Mouse (Mus musculus): Measurements from ENCODE around the gene Olfr1321. TPM values are rescaled to one million over a fixed set of nuclear protein-coding genes. Genes with fewer than 3 reads are reported as not detected.

Olfr1321 gene
- not detected in 2 replicates for polyA plus RNA-seq (2014; fragmentation: Nextera tagmentation; extraction: Ambion mirVana)

DNA sequence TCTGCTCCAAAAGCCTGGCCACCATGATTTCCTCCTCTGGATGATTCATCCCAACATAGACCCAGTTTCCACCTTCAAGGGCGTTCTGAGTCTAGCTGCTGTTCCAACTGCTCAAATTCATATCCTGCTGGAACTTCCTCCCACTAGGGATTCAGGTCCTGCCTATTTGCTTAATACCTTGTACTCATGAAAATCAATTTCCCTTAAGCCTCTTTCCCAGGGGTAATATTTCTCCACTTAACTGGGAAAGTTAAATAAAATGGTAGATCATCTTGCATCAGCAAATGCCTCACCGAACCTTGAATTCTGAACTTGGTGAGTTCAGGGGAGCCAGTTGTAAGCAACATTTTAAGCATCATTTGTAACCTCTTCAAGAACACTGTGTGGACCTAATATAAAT, at the start of gene Olfr1321:
Gene Olfr1321, minus strand, starts transcription at position 101 of the 400 bp plus-strand sequence.
- H3K27me3 ChIP-seq (replicated peaks; ENCODE audit: control insufficient read depth, insufficient read depth, low read length) = 0 out of 2 replicates have a peak, but pooled peaks cover 5% of the 10 kb centered on the region
- ATAC-seq (ENCODE audit: low read depth) = no peak
- no peak within 1 kb of the TSS for H3K4me2 ChIP-seq (ENCODE audit: low read depth, low read length)
- 74% methylated on average over 2 of the region's 2 CpGs for WGBS
- no peak within 1 kb of the TSS for H3K9ac ChIP-seq (ENCODE audit: low read depth, low read length)
- no peak for DNase-seq (ENCODE audit: low spot score)
- no peaks in the 10 kb centered on the region for H3K36me3 ChIP-seq (ENCODE audit: control insufficient read depth, insufficient read depth, low read length)
- no peaks in the 10 kb centered on the region for H3K9me3 ChIP-seq (ENCODE audit: control insufficient read depth, low read length)
- no peaks in the 10 kb centered on the region for H3K4me1 ChIP-seq (ENCODE audit: control insufficient read depth, insufficient read depth, low read length)
- no peak within 1 kb of the TSS for H3K4me3 ChIP-seq (ENCODE audit: low read depth, low read length)
- no peak within 1 kb of the TSS for H3K27ac ChIP-seq (replicated peaks; ENCODE audit: low read depth, low read length)

DNA sequence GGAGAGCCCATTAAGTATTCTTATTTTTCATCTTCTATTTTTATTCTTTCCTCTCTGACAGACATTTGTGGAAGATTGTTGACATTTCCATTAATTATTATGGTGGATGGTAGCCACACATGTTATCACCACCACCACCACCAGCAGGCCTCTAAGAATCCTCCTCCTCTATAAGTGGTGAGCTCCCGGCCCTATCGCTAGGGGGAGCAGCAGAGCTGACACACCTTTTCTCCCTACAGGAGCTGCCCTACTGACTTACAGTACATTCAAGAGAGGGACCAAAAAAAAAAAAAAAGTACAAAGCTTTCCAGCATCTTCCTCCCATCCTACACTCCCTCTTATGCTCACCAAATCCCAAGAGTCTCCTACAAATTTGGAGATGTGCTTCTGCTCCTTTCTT, 36.0 kb upstream of the Olfr1321 start:
- Histone ChIP-seq H3K4me2 (ENCODE audit: low read depth, low read length) (no peak overlapping the region), H3K9ac (ENCODE audit: low read depth, low read length) (no peak overlapping the region), H3K27me3 (replicated peaks; ENCODE audit: control insufficient read depth, insufficient read depth, low read length) (no peaks in the 10 kb centered on the region), H3K27ac (replicated peaks; ENCODE audit: low read depth, low read length) (no peak overlapping the region), H3K4me3 (ENCODE audit: low read depth, low read length) (no peak overlapping the region), H3K9me3 (ENCODE audit: control insufficient read depth, low read length) (no peaks in the 10 kb centered on the region), H3K4me1 (ENCODE audit: control insufficient read depth, insufficient read depth, low read length) (no peaks in the 10 kb centered on the region), H3K36me3 (ENCODE audit: control insufficient read depth, insufficient read depth, low read length) (no peaks in the 10 kb centered on the region)
- WGBS = 28% methylated on average over 2 of the region's 2 CpGs
- no peak for DNase-seq (ENCODE audit: low spot score)
- no peak for ATAC-seq (ENCODE audit: low read depth)

GRCm38 (mm10) chrX:49745192-49745591, 10.3 kb upstream of the Olfr1321 start:
- Histone ChIP-seq H3K36me3 (ENCODE audit: control insufficient read depth, insufficient read depth, low read length) (no peaks in the 10 kb centered on the region), H3K27me3 (replicated peaks; ENCODE audit: control insufficient read depth, insufficient read depth, low read length) (no peaks in the 10 kb centered on the region), H3K4me1 (ENCODE audit: control insufficient read depth, insufficient read depth, low read length) (no peaks in the 10 kb centered on the region), H3K4me3 (ENCODE audit: low read depth, low read length) (no peak overlapping the region), H3K4me2 (ENCODE audit: low read depth, low read length) (no peak overlapping the region), H3K9me3 (ENCODE audit: control insufficient read depth, low read length) (no peaks in the 10 kb centered on the region), H3K9ac (ENCODE audit: low read depth, low read length) (no peak overlapping the region), H3K27ac (replicated peaks; ENCODE audit: low read depth, low read length) (no peak overlapping the region)
- DNase-seq (ENCODE audit: low spot score) (no peak), ATAC-seq (ENCODE audit: low read depth) (no peak)
- WGBS = 55% methylated on average over 5 of the region's 5 CpGs

Other genes starting within 250 kb of the Olfr1321 start
- gene Olfr1320, start 62.7 kb downstream of the Olfr1321 start, polyA plus RNA-seq (2014; fragmentation: Nextera tagmentation; extraction: Ambion mirVana) = not detected in 2 replicates
- gene Igsf1, start 62.7 kb upstream of the Olfr1321 start, polyA plus RNA-seq (2014; fragmentation: Nextera tagmentation; extraction: Ambion mirVana) = 7.4 and 11.7 TPM in 2 replicates
- gene Olfr1322, start 156.4 kb upstream of the Olfr1321 start, polyA plus RNA-seq (2014; fragmentation: Nextera tagmentation; extraction: Ambion mirVana) = not detected in 2 replicates